Mouse (Mus musculus) liver, adult 2 months (tissue): ENCODE data around the gene Map4k5. TPM values are rescaled to one million over a fixed set of nuclear protein-coding genes. Genes with fewer than 3 reads are reported as not detected.

Source experiments
- DNase-seq: peaks from one replicate; pipeline ENCODE4 v3.0.0-alpha.2; 2011; ENCODE audit warnings: low read depth, low spot score; ENCODE audit errors: extremely low read depth
- H3K27ac ChIP-seq: fragments of 200-500 bp; replicated peaks from 2 replicates; pipeline ENCODE4 v1.5.1; 2012; ENCODE audit warnings: low read depth, mild to moderate bottlenecking, control low read depth, inconsistent platforms, low read length; ENCODE audit not compliant: insufficient read depth
- H3K27me3 ChIP-seq: fragments of 200-500 bp; 2 replicates; pipeline ENCODE4 v1.6.1; 2012; ENCODE audit warnings: mild to moderate bottlenecking, moderate library complexity, low read length, inconsistent platforms; ENCODE audit not compliant: control insufficient read depth, insufficient read depth
- H3K36me3 ChIP-seq: fragments of 200-500 bp; 2 replicates; pipeline ENCODE4 v1.6.1; 2012; ENCODE audit warnings: low read length, inconsistent platforms; ENCODE audit not compliant: control insufficient read depth, insufficient read depth
- H3K4me1 ChIP-seq: fragments of 200-500 bp; 2 replicates; pipeline ENCODE4 v1.6.1; 2011; ENCODE audit warnings: low read length; ENCODE audit not compliant: control insufficient read depth, insufficient read depth
- H3K4me3 ChIP-seq: fragments of 200-500 bp; 2 replicates; pipeline ENCODE4 v1.5.1; 2011; ENCODE audit warnings: low read depth, mild to moderate bottlenecking, control low read depth, low read length, moderate library complexity; ENCODE audit not compliant: insufficient read depth
- H3K79me2 ChIP-seq: fragments of 200-500 bp; 2 replicates; pipeline ENCODE4 v1.6.1; 2012; ENCODE audit warnings: inconsistent platforms, mild to moderate bottlenecking, low read length, moderate library complexity; ENCODE audit not compliant: control insufficient read depth, insufficient read depth
- H3K9ac ChIP-seq: fragments of 200-500 bp; 2 replicates; pipeline ENCODE4 v1.6.1; 2012; ENCODE audit warnings: low read depth, mild to moderate bottlenecking, control low read depth, inconsistent platforms, low read length
- CTCF ChIP-seq: fragments of 200-500 bp; IDR thresholded peaks from 2 replicates; pipeline ENCODE4 v1.5.1; 2011; ENCODE audit warnings: low read depth, low read length, control low read depth
- POLR2A ChIP-seq: fragments of 200-500 bp; IDR thresholded peaks from 2 replicates; pipeline ENCODE4 v1.6.1; 2011; ENCODE audit warnings: low read length, control low read depth; ENCODE audit not compliant: insufficient read depth; ENCODE audit errors: extremely low read depth
- WGBS: fragments of 180-500 bp; shearing (Covaris S2); methylation state at CpG from one replicate; pipeline ENCODE4 v1.1.7; 2018; 5-methylcytosine and 5-hydroxymethylcytosine counted together
- polyA plus RNA-seq: library from polyadenylated mRNA; depleted of rRNA; stranded (reverse); fragments of >200 nt; gene quantifications from 2 replicates; pipeline ENCODE4 v1.2.3, GENCODE M21; 2012
- total RNA-seq: library from RNA; depleted of rRNA; stranded (reverse); fragments of >200 nt; gene quantifications from 2 replicates; pipeline ENCODE4 v1.2.3, GENCODE M21; 2014

The Map4k5 gene
- total and polyA plus RNA-seq, 2 experiments: 3.6 to 15.6 TPM

- TF ChIP-seq POLR2A (no peak), CTCF (no peak)
- H3K27me3 ChIP-seq: no peaks in the 10 kb centered on the region
- WGBS: 49% methylated on average over 27 of the region's 27 CpGs
- peak overlapping the region; percentile 46 for H3K9ac ChIP-seq
- no peak for DNase-seq
- no peaks in the 10 kb centered on the region for H3K36me3 ChIP-seq
- H3K4me3 ChIP-seq: peak overlapping the region; percentile 62
- peaks cover 6% of the 10 kb centered on the region; the same call in 1 of the 2 replicates for H3K4me1 ChIP-seq
- no peaks in the 10 kb centered on the region for H3K79me2 ChIP-seq
- no peak overlapping the region for H3K27ac ChIP-seq
These were observed 103.1 kb downstream of the Map4k5 start for GRCm38 (mm10) chr12:69789766-69790529.

- no peak overlapping the region for H3K27ac ChIP-seq
- H3K9ac ChIP-seq: no peak overlapping the region
- H3K36me3 ChIP-seq: no peaks in the 10 kb centered on the region
- H3K4me1 ChIP-seq: peaks cover 6% of the 10 kb centered on the region; the same call in 1 of the 2 replicates
- 36% methylated on average over 5 of the region's 5 CpGs for WGBS
- H3K79me2 ChIP-seq: no peaks in the 10 kb centered on the region
- no peak overlapping the region for H3K4me3 ChIP-seq
- H3K27me3 ChIP-seq: no peaks in the 10 kb centered on the region
- DNase-seq: no peak
- no peak for TF ChIP-seq POLR2A
- TF ChIP-seq CTCF: no peak
These were observed 104.6 kb downstream of the Map4k5 start for GRCm38 (mm10) chr12:69788380-69788779.

GRCm38 (mm10) chr12:69785471-69785870 is 107.5 kb downstream of the Map4k5 start:
- H3K9ac ChIP-seq: no peak overlapping the region
- no peak overlapping the region for H3K4me3 ChIP-seq
- WGBS: 92% methylated on average over 9 of the region's 9 CpGs
- peaks cover 7% of the 10 kb centered on the region; the same call in 1 of the 2 replicates for H3K4me1 ChIP-seq
- no peaks in the 10 kb centered on the region for H3K79me2 ChIP-seq
- H3K27ac ChIP-seq: no peak overlapping the region
- H3K27me3 ChIP-seq: no peaks in the 10 kb centered on the region
- no peak for TF ChIP-seq CTCF
- no peak for TF ChIP-seq POLR2A
- DNase-seq: no peak
- H3K36me3 ChIP-seq: no peaks in the 10 kb centered on the region

GRCm38 (mm10) chr12:69783247-69784025 is 109.6 kb downstream of the Map4k5 start:
- Histone ChIP-seq H3K27ac (no peak overlapping the region), H3K9ac (no peak overlapping the region), H3K79me2 (no peaks in the 10 kb centered on the region), H3K4me1 (peaks cover 9% of the 10 kb centered on the region), H3K27me3 (no peaks in the 10 kb centered on the region), H3K4me3 (no peak overlapping the region), H3K36me3 (no peaks in the 10 kb centered on the region)
- DNase-seq: peak; percentile 71
- 39% methylated on average over 6 of the region's 6 CpGs for WGBS
- TF ChIP-seq CTCF (no peak), POLR2A (no peak)

GRCm38 (mm10) chr12:69781935-69782650 is 110.9 kb downstream of the Map4k5 start:
- TF ChIP-seq POLR2A: no peak
- TF ChIP-seq CTCF: no peak
- no peak overlapping the region for H3K9ac ChIP-seq
- no peaks in the 10 kb centered on the region for H3K79me2 ChIP-seq
- no peaks in the 10 kb centered on the region for H3K27me3 ChIP-seq
- peak; percentile 65 for DNase-seq
- no peak overlapping the region for H3K27ac ChIP-seq
- WGBS: 57% methylated on average over 10 of the region's 10 CpGs
- no peak overlapping the region for H3K4me3 ChIP-seq
- H3K4me1 ChIP-seq: peaks cover 14% of the 10 kb centered on the region
- no peaks in the 10 kb centered on the region for H3K36me3 ChIP-seq
